Comparison of ENCODE assay signal across 8 mouse cellular contexts in genomic region chr1:156718950-156719805, GRCm38 (mm10). TPM values are rescaled to one million over a fixed set of nuclear protein-coding genes. Genes with fewer than 3 reads are reported as not detected.
DNase-seq lines count a peak whose midpoint lies in the region; ATAC-seq lines count a peak whose summit lies in the region.

Gene Fam20b (minus strand): TSS chr1:156719086.

- no peaks in the 10 kb centered on the region for H3K27me3 ChIP-seq in forebrain, embryonic 11.5 days (ENCODE audit: control insufficient read depth, insufficient read depth, low read length)
- H3K27me3 ChIP-seq in heart, embryonic 16.5 days (ENCODE audit: control insufficient read depth, insufficient read depth, low read length): no peaks in the 10 kb centered on the region
- H3K27me3 ChIP-seq in liver, embryonic 15.5 days: 0 out of 2 replicates have a peak, but pooled peaks cover 4% of the 10 kb centered on the region
- no peaks in the 10 kb centered on the region for H3K27me3 ChIP-seq in neural tube, embryonic 12.5 days (replicated peaks)

- peak within 1 kb of the TSS; percentile 68 for H3K4me2 ChIP-seq in forebrain, embryonic 11.5 days (ENCODE audit: low read depth, low read length, severe bottlenecking)
- peak within 1 kb of the TSS; percentile 70 for H3K4me2 ChIP-seq in heart, embryonic 16.5 days (ENCODE audit: low read depth, low read length)
- H3K4me2 ChIP-seq in liver, embryonic 15.5 days: peak within 1 kb of the TSS; percentile 82
- H3K4me2 ChIP-seq in neural tube, embryonic 12.5 days (replicated peaks): peak within 1 kb of the TSS; percentile 65

- peak within 1 kb of the TSS; percentile 69 for H3K27ac ChIP-seq in forebrain, embryonic 11.5 days (ENCODE audit: low read depth, low read length)
- peak within 1 kb of the TSS; percentile 93 for H3K27ac ChIP-seq in heart, embryonic 16.5 days (ENCODE audit: low read length)
- peak within 1 kb of the TSS; percentile 89 for H3K27ac ChIP-seq in liver, embryonic 15.5 days (replicated peaks)
- peak within 1 kb of the TSS; percentile 72 for H3K27ac ChIP-seq in neural tube, embryonic 12.5 days

- H3K9me3 ChIP-seq in forebrain, embryonic 11.5 days (ENCODE audit: control insufficient read depth, low read length): no peaks in the 10 kb centered on the region
- no peaks in the 10 kb centered on the region for H3K9me3 ChIP-seq in heart, embryonic 16.5 days (replicated peaks; ENCODE audit: control insufficient read depth, low read length)
- H3K9me3 ChIP-seq in liver, embryonic 15.5 days (replicated peaks): no peaks in the 10 kb centered on the region
- no peaks in the 10 kb centered on the region for H3K9me3 ChIP-seq in neural tube, embryonic 12.5 days

- peak within 1 kb of the TSS; percentile 90 for H3K4me3 ChIP-seq in forebrain, embryonic 11.5 days (ENCODE audit: low read depth, low read length)
- peak within 1 kb of the TSS; percentile 99 for H3K4me3 ChIP-seq in heart, embryonic 16.5 days (ENCODE audit: low read length)
- peak within 1 kb of the TSS; percentile 95 for H3K4me3 ChIP-seq in liver, embryonic 15.5 days (replicated peaks)
- peak within 1 kb of the TSS; percentile 92 for H3K4me3 ChIP-seq in neural tube, embryonic 12.5 days

- ATAC-seq in forebrain, embryonic 11.5 days (replicated peaks; ENCODE audit: low FRiP score): peak; percentile 98
- ATAC-seq in heart, embryonic 16.5 days (replicated peaks; ENCODE audit: extremely low read depth, insufficient read depth, low FRiP score): peak; percentile 97
- ATAC-seq in liver, embryonic 15.5 days (ENCODE audit: insufficient read depth): peak; percentile 95
- peak; percentile 97 for ATAC-seq in neural tube, embryonic 12.5 days (ENCODE audit: low FRiP score, low read depth)

- DNase-seq in CD8-positive naive resting alpha-beta T cell, adult 2 months (ENCODE audit: low read depth in 2 of 2, low spot score in 2 of 2): peak; percentile 91 to 95
- peak; percentile 89 for DNase-seq in c-Kit-positive CD71-negative TER-119-negative erythroid progenitor cells, embryonic 14.5 days (ENCODE audit: low read depth)
- DNase-seq in forebrain, embryonic 11.5 days (ENCODE audit: low spot score): peak; percentile 99
- peak; percentile 97 to 98 for DNase-seq in kidney, postnatal 36 days
- peak; percentile 96 for DNase-seq in telencephalon, adult 2 months (ENCODE audit: low read depth, low spot score)

- H3K9ac ChIP-seq in forebrain, embryonic 11.5 days (ENCODE audit: low read length): peak within 1 kb of the TSS; percentile 82
- H3K9ac ChIP-seq in heart, embryonic 16.5 days (ENCODE audit: low read length): peak within 1 kb of the TSS; percentile 95
- H3K9ac ChIP-seq in liver, embryonic 15.5 days: peak within 1 kb of the TSS; percentile 93
- H3K9ac ChIP-seq in neural tube, embryonic 12.5 days: peak within 1 kb of the TSS; percentile 90

- H3K4me1 ChIP-seq in forebrain, embryonic 11.5 days (replicated peaks; ENCODE audit: control insufficient read depth, insufficient read depth, low read length): no peaks in the 10 kb centered on the region
- peaks cover 8% of the 10 kb centered on the region for H3K4me1 ChIP-seq in heart, embryonic 16.5 days (ENCODE audit: control insufficient read depth, insufficient read depth, low read length)
- H3K4me1 ChIP-seq in liver, embryonic 15.5 days (replicated peaks): peaks cover 58% of the 10 kb centered on the region
- peaks cover 10% of the 10 kb centered on the region for H3K4me1 ChIP-seq in neural tube, embryonic 12.5 days

- no peaks in the 10 kb centered on the region for H3K36me3 ChIP-seq in forebrain, embryonic 11.5 days (ENCODE audit: control insufficient read depth, insufficient read depth, low read length)
- no peaks in the 10 kb centered on the region for H3K36me3 ChIP-seq in heart, embryonic 16.5 days (ENCODE audit: control insufficient read depth, insufficient read depth)
- 0 out of 2 replicates have a peak, but pooled peaks cover 3% of the 10 kb centered on the region for H3K36me3 ChIP-seq in liver, embryonic 15.5 days (replicated peaks)
- peaks cover 2% of the 10 kb centered on the region; the same call in 1 of the 2 replicates for H3K36me3 ChIP-seq in neural tube, embryonic 12.5 days

- 2% methylated on average over 42 of the region's 47 CpGs for WGBS in forebrain, embryonic 11.5 days
- 2% methylated on average over 28 of the region's 47 CpGs for WGBS in heart, embryonic 16.5 days
- 3% methylated on average over 43 of the region's 47 CpGs for WGBS in liver, embryonic 15.5 days (ENCODE audit: insufficient replicate concordance)
- 1% methylated on average over 42 of the region's 47 CpGs for WGBS in neural tube, embryonic 12.5 days

RNA-seq across cellular contexts. Expression of gene Fam20b, which starts in this region (rescaled TPM):
- polyA plus RNA-seq in forebrain, embryonic 11.5 days (2014; fragmentation: Nextera tagmentation; extraction: Ambion mirVana): 22.9 and 23.4 TPM in 2 replicates
- 23.1 and 25.3 TPM in 2 replicates for polyA plus RNA-seq in heart, embryonic 16.5 days (2015; fragmentation: Nextera tagmentation; extraction: Ambion mirVana)
- 9.2 and 9.3 TPM in 2 replicates for polyA plus RNA-seq in liver, embryonic 15.5 days (2015; fragmentation: Nextera tagmentation; extraction: Ambion mirVana)
- polyA plus RNA-seq in neural tube, embryonic 12.5 days (2016; fragmentation: Nextera tagmentation; extraction: Ambion mirVana): 26.8 and 28.6 TPM in 2 replicates

Comparison
In these comparisons a context has a peak if more than half of its experiments do, and no peak if none do; other contexts are left out.
1. Peak in every context shown above with its lines: DNase-seq, ATAC-seq, H3K4me3 ChIP-seq and H3K27ac ChIP-seq.